ENCODE assay signal across 8 mouse cellular contexts in genomic region chr1:175128525-175128924, GRCm38 (mm10).
DNase-seq lines count a peak whose midpoint lies in the region; ATAC-seq and TF ChIP-seq lines count a peak whose summit lies in the region.

No protein-coding gene starts in this region.

- intact Hi-C loops in heart, postnatal 25 days (cut with DNase I) = no loop called here

- peaks cover 6% of the 10 kb centered on the region for H3K4me1 ChIP-seq in heart, embryonic 16.5 days (ENCODE audit: control insufficient read depth, insufficient read depth, low read length)
- no peaks in the 10 kb centered on the region for H3K4me1 ChIP-seq in kidney, postnatal 0 days (replicated peaks; ENCODE audit: insufficient read depth, low read length)

- no peak for TF ChIP-seq CTCF in kidney, postnatal 0 days (IDR thresholded peaks at IDR 0.05; ENCODE audit: low read depth)

- H3K9ac ChIP-seq in heart, embryonic 16.5 days (ENCODE audit: low read length) = no peak overlapping the region
- H3K9ac ChIP-seq in kidney, postnatal 0 days (ENCODE audit: low read depth, low read length) = no peak overlapping the region

- no peaks in the 10 kb centered on the region for H3K36me3 ChIP-seq in heart, embryonic 16.5 days (ENCODE audit: control insufficient read depth, insufficient read depth)
- H3K36me3 ChIP-seq in kidney, postnatal 0 days (ENCODE audit: insufficient read depth, low read length) = no peaks in the 10 kb centered on the region

- H3K4me2 ChIP-seq in heart, embryonic 16.5 days (ENCODE audit: low read depth, low read length) = peak overlapping the region; percentile 23; the same call in 1 of the 2 replicates
- H3K4me2 ChIP-seq in kidney, postnatal 0 days (ENCODE audit: low read length) = no peak overlapping the region

- no peak for DNase-seq in heart, postnatal 25 days (ENCODE audit: low spot score)
- peak; percentile 43 to 62 for DNase-seq in right cerebral cortex, postnatal 10 days (ENCODE audit: low spot score in 2 of 2)
- DNase-seq in right cerebral cortex, postnatal 36 days (ENCODE audit: low spot score in 2 of 2) = no peak
- peak; percentile 51 for DNase-seq in kidney, postnatal 0 days (ENCODE audit: low spot score)
- no peak for DNase-seq in ovary, adult 18-20 months (ENCODE audit: low spot score)
- DNase-seq in urinary bladder, adult 18-20 months (ENCODE audit: low spot score in 2 of 2) = no peak

- H3K27me3 ChIP-seq in heart, embryonic 16.5 days (ENCODE audit: control insufficient read depth, insufficient read depth, low read length) = no peaks in the 10 kb centered on the region
- H3K27me3 ChIP-seq in kidney, postnatal 0 days (ENCODE audit: insufficient read depth, low read length) = no peaks in the 10 kb centered on the region

- WGBS in heart, embryonic 16.5 days = 25% methylated on average over 2 of the region's 2 CpGs
- WGBS in kidney, postnatal 0 days = 34% methylated on average over 2 of the region's 2 CpGs

- H3K9me3 ChIP-seq in heart, embryonic 16.5 days (replicated peaks; ENCODE audit: control insufficient read depth, low read length) = no peaks in the 10 kb centered on the region
- no peaks in the 10 kb centered on the region for H3K9me3 ChIP-seq in kidney, postnatal 0 days (replicated peaks; ENCODE audit: low read length)

- H3K27ac ChIP-seq in heart, embryonic 16.5 days (ENCODE audit: low read length) = peak overlapping the region; percentile 62; the same call in 1 of the 2 replicates
- H3K27ac ChIP-seq in kidney, postnatal 0 days = no peak overlapping the region

- peak; percentile 75 for ATAC-seq in heart, embryonic 16.5 days (replicated peaks; ENCODE audit: extremely low read depth, insufficient read depth, low FRiP score)
- no peak for ATAC-seq in kidney, postnatal 0 days (replicated peaks; ENCODE audit: low FRiP score, low read depth)
- ATAC-seq in megakaryocyte progenitor cell, adult 5-6 weeks (replicated peaks; ENCODE audit: poor library complexity) = no peak

- H3K4me3 ChIP-seq in heart, embryonic 16.5 days (ENCODE audit: low read length) = no peak overlapping the region
- H3K4me3 ChIP-seq in kidney, postnatal 0 days (replicated peaks; ENCODE audit: low read depth, low read length) = no peak overlapping the region

Comparison
In these comparisons a context has a peak if more than half of its experiments do, and no peak if none do; other contexts are left out.
1. DNase-seq: peak in right cerebral cortex, postnatal 10 days (2 of 2) and kidney, postnatal 0 days (single experiment); none in heart, postnatal 25 days (single experiment), right cerebral cortex, postnatal 36 days (0 of 2), ovary, adult 18-20 months (single experiment) and urinary bladder, adult 18-20 months (0 of 2).